Mouse (Mus musculus): ENCODE data around the gene Reck.

The Reck gene

GRCm38 (mm10) chr4:43875160-43875918, at the start of gene Reck:
TSS of gene Reck (plus strand) at chr4:43875530.
- DNase-seq: peak; percentile 89

- DNase-seq: no peak
These were observed 46.5 kb upstream of the Reck start for GRCm38 (mm10) chr4:43828806-43829205.

- DNase-seq: no peak
These were observed 43.3 kb upstream of the Reck start for GRCm38 (mm10) chr4:43832031-43832430.

- DNase-seq: no peak
These were observed 41.6 kb upstream of the Reck start for GRCm38 (mm10) chr4:43833752-43834151.

- DNase-seq: no peak
These were observed 40.6 kb upstream of the Reck start for GRCm38 (mm10) chr4:43834749-43835148.

DNA sequence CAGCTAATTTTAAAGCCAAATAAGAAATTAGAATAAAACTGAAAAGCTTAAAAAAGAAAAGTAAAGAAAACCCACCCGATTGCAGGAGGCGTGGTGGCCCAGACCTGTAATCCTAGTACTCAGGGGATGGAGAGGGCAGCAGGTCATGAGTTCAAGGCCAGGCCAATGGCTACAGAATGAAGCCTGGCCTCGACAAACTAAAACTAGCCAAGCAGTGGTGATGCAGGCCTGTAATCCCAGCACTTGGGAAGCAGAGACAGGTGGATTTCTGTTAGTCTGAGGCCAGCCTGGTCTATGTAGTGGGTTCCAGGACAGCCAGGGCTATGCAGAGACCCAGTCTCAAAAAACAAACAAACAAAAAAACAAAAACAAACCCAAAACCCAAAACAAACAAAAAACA, 37.0 kb upstream of the Reck start:
- DNase-seq: no peak

GRCm38 (mm10) chr4:43840101-43840500, 35.2 kb upstream of the Reck start, which contains the start of gene Olfr157:
TSS of gene Olfr157 (minus strand) at chr4:43840201.
- DNase-seq: no peak

GRCm38 (mm10) chr4:43851265-43851664, 24.1 kb upstream of the Reck start, which contains the start of gene Olfr155:
TSS of gene Olfr155 (plus strand) at chr4:43851565.
- DNase-seq: no peak

- no peak for DNase-seq
These were observed 21.2 kb upstream of the Reck start for GRCm38 (mm10) chr4:43854101-43854500.

- no peak for DNase-seq
These were observed 15.4 kb upstream of the Reck start for GRCm38 (mm10) chr4:43859886-43860285.

DNA sequence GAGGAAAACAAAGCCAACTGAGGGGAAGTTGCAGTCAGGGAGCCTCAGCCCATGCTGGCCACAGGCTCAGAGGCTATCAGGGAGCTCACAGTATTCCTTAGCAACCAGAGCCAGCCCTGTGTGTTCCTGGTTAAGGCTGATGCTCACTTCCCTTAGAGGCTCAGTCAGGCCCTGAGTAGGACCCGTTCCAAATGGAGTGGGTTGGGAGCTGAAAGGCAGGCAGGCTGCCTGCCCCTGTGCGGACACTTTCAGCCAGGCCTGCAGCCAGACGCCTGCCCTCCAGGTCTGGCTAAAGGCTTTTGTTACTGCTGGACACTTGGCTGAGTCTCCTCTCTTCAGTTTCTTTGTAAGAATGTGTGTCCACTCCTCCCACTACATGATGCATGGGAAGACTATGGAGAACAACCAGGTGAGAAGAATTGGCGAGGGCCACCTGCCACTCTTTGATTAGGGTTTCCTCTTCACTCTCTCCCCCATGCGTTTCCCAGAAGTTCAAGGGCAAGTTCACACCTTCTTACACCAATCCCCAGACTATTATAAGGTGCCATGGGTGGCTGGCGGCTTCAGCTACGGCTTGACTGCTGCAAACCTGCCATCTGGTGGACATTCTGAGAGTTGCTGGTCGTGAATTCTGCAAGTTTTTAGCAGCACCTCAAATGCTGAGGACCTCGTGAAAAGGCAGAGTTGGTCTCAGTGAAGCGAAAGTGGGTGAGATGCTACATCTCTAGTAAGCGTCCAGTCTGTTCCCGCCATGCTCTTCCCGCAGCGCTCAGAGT, 14.4 kb upstream of the Reck start:
- peak; percentile 71 for DNase-seq

GRCm38 (mm10) chr4:43863298-43863697, 12.0 kb upstream of the Reck start:
- no peak for DNase-seq

- no peak for DNase-seq
These were observed 5.5 kb upstream of the Reck start for GRCm38 (mm10) chr4:43869821-43870220.

DNA sequence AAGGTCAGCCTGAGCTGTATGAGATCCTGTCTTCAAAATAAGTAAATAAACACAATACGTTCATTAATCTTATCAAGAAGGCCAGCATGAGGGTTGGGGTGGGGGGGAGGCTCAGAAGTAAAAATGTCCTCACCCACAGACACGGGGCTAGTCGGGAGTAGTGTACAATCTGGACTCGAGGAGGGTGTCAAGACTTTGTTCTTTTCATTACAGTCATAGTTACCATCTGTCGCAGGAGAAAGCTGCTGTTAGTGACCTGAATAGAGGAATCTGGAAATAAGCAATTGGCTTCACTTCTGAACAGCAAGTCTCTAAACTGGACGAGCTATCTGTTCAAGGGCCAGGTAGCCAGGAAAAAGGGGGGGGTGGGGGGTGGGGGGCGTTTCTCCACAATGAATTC, 829 bp upstream of the Reck start:
- no peak for DNase-seq

DNA sequence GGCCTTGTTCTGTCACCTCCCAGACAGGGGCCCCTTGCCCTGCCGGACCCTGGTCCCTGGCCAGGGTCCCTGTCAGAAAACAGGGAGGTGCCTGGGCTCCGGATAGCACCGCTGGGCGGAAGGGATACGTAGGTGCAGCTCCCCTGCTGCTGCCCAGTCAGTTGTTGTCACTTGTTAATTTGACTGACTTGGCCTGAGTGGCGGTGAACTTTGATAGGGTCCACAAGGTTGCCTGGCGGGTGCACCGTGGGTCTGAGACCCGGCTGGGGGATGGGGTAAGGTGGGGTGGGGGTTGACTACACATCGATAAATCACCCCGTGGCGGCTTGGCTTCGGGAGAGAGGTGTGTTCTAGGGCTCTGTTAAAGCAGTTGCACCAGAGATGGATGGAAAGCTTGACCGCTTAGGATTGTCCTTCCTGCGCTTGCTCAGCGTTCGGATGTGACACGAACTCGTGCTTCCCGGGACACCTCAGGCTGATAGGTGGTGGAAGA, 635 bp downstream of the Reck start:
- DNase-seq: peak; percentile 27

GRCm38 (mm10) chr4:43877230-43877629, 1.9 kb downstream of the Reck start:
- DNase-seq: no peak

DNA sequence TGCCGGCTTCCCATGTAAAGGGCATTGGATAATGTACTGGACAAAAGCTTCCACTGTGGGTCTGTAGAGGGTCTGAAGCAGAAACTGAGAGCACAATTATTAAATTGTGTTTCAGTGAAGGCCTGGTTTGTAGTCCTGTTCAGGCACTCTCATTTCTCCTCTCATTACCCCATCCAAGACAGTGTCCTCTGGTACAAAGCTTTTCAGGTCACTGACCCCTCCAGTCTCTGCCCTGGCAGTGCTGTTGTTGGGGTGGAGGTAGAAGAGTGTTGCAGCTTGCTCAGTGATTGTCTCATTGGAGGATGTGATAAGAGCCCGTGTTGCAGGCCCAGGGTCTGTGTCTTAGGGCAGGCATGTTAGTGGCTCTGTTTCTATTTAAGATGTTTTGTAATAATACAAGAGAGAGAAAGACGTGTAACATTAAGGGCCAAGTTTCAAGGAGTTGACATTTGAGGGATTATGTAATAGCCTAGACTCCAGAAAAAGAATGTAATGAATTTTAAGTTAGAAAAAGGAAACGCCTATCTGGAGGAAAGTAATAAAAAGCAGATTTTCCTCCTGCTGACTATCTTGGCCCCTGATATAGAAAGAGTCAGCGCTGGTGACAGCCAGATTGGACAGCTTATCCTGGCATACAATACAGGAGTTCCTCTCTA, 2.9 kb downstream of the Reck start:
- DNase-seq: no peak

GRCm38 (mm10) chr4:43879566-43879965, 4.2 kb downstream of the Reck start:
- DNase-seq: no peak

- DNase-seq: no peak
These were observed 8.9 kb downstream of the Reck start for GRCm38 (mm10) chr4:43884196-43884595.

DNA sequence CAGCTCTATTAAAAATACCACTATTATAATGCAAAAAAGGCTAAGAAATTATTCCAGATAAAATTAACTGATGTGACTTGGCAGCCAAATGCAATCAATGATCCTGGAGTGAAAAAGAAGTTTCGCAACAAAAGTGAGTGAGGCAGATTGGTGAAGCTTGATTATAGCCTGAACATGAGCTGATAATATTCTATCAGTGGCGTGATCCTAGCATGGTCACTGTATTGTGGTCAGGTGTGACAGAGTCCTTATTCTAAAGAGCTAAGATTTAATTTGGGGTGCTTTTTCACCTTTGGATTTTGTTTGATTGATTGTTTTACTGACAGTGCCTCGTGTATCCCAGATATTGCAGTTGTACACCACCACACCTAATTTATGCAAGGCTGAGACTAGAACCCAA, 15.9 kb downstream of the Reck start:
- DNase-seq: no peak

- no peak for DNase-seq
These were observed 21.9 kb downstream of the Reck start for GRCm38 (mm10) chr4:43897209-43897608.

GRCm38 (mm10) chr4:43899197-43899596, 23.9 kb downstream of the Reck start:
- DNase-seq: no peak

DNA sequence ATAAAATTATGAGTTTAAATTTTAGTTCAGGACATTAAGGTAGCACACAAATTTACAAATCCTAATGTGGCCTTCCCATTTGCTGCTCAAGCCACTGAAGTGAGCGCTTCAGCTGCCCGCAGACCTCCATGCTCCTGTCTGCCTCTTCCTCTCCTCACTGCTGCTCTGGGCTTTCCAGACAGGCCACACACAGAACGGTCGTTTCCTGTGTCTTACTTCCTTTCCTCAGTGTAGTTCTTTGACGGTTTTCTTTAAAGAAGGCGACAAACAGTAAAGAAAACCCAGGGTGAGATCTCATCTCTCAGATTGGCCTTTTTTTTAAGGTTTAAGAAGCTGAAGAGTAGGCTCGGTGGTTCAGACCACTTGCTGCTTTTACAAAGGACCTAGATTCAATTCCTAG, 28.4 kb downstream of the Reck start:
- no peak for DNase-seq
